Mouse (Mus musculus) monocyte, adult 2 months (primary cell): Measurements from ENCODE around the gene Oxnad1.
A peak's percentile ranks its signal among the peaks of the same experiment; 100 is the strongest.

ENCODE experiments used
- DNase-seq, 2 experiments: peaks; one replicate each; pipeline ENCODE4 v3.0.0; 2022; ENCODE audit warnings: low spot score in 2 of 2, low read depth in 1 of 2

The Oxnad1 gene

GRCm38 (mm10) chr14:32084761-32085485 lies at the start of gene Oxnad1:
Gene Oxnad1, plus strand, starts transcription at chr14:32085374.
- no peak for DNase-seq

DNA sequence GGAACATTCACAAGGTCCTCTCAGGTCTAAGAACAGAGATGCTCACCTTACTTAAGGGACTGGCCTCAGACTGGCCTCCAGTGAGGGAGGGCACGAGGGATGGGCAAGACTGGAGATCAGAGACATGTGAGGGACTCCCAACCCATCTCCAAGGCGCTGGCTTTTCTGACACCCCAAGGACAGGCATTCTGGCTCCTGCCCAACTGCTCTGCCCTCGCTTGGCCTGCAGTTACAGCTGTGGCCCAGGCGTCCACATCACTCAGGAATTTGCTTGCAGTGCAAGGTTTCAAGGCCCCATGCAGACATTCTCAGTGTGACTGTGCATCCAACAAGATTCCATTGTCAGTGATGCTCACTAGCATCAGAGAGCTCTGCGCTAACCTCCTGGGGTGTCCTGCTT lies 48.7 kb upstream of the Oxnad1 start:
- DNase-seq = no peak

GRCm38 (mm10) chr14:32037661-32038252 lies 47.4 kb upstream of the Oxnad1 start:
- DNase-seq = no peak

GRCm38 (mm10) chr14:32042108-32042507 lies 43.1 kb upstream of the Oxnad1 start:
- no peak for DNase-seq

DNA sequence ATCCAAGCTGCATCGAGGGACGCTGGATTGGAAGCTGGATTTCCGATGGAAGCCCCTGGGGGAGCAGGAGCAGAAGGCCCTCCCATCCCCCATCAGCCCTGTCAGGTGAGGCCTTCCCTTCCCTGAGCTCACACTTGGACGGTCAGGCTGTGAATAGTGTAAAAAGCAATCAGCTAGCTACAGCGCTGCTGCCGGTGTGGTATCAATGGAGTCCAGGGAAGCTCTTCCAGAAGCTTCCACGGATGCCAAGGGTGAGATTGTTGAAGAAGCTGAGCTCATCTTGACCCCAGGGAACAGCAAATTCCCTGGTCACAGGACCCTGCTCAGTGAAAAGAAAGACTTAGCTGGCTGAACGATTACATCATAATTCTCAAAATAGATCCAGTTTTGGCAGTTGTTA lies 38.8 kb upstream of the Oxnad1 start:
- DNase-seq = no peak

DNA sequence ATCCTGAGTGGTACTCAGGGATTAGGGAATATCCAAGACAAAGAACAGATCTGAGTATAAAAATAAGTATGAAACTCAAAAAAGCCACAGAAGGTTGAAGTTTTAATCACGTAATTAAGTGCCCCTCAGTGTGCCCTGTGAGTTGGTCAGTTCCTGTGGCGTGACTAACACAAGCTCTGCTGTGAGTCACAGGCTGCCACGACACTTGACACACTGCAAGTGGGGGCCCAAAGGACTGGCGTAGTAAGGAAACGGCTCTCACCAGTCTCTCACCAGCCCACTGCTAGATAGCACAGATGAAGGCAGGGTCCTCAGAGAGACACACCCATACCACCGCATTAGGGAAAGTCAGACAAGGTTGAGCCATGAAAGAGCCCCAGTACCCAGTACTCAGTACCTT lies 35.0 kb upstream of the Oxnad1 start:
- no peak for DNase-seq

DNA sequence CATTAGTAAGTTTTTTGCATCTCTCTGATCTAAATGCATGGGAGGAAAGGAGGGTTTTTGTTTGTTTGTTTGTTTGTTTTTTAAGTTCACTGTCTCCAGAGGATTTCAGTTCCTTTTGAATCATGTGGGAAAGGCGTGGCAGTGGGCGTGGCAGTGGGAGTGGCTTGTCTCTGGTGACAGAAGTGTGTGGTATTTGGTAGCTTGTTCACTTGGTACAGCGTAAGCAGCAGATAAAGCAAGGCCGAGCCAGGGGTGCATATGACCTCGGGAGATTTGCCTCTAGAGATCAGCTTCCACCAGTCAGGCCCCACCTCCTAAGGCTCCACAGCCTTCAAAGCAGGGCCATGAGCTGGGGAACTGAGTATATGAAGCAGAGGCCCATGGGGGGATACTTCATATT lies 31.3 kb upstream of the Oxnad1 start:
- no peak for DNase-seq

DNA sequence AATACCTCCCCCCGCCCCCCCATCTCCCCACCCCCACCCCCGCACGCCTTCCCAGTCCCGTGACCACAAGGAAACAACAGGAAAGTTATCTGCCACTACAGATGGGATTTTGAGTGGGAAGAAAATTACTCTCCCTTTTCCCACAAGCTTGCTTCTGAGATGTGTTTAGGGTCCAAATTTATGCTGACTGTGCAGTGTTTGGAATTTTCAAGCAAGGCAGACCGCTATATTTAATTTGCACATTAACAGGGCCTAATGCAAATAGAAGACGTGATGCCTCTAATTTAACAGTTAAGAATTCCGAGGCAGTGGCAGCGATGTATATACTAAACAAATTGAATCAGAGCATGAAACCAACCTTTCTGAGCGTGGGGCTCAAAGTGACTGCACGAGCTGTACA lies 30.4 kb upstream of the Oxnad1 start:
- DNase-seq = no peak

DNA sequence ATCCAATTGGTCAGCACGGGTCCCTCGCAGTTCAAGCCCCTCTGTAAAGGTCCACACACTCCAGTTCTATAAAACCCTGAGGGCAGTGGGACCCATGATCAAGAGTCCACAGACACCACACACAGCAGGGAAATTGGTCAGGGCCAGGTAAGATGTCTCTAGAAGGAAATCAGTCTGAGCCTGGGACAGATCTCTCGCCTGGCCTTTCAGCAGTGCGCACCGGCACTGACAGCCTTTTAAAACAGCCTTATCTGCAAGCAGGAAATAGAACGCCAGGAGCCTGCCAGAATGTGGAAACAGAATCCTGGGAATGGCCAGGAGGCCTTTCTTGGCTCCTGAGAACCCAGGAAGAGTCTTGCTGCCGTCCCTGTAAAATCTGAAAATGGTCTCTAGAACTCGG lies 29.4 kb upstream of the Oxnad1 start:
- no peak for DNase-seq

DNA sequence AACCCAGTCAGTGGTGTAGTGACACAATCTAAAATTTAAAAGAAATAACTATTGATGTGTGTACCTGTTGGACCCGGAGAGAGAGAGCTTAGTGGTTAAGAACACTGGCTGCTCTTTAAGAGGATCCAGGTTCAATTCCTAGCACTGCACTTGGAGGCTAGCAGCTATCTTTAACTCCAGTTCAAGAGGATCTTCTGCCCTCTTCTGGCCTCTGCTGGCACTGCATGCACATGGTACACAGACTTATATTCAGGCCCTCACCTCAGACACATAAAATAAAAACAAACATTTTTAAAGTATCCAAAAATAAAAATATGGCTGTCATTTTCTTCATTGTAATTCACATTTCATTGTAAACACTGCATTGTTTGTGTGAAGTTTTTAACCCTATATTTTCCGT lies 28.5 kb upstream of the Oxnad1 start:
- DNase-seq = no peak

- no peak for DNase-seq
These were observed 27.5 kb upstream of the Oxnad1 start for GRCm38 (mm10) chr14:32057664-32058063.

GRCm38 (mm10) chr14:32061398-32061797 lies 23.8 kb upstream of the Oxnad1 start:
- no peak for DNase-seq

DNA sequence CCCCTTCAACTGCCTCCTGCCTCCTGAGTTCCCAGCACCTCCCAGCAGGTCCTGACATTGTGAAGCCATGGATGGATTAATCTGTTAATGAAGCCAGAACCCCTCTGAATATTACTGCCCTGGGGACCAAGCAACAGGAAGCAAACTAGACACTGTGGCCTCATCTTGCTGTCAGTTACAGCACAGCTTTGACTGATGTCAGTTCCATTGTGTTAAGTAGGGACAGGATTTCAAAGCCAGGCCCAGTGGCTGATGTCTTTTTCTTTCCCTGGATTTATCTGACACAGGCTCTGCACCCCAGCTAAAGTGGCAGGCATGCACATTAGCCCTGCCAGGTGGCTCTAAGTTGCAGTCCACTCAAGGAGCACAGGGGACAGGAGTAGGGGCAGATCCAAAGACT lies 12.4 kb upstream of the Oxnad1 start:
- DNase-seq = no peak

DNA sequence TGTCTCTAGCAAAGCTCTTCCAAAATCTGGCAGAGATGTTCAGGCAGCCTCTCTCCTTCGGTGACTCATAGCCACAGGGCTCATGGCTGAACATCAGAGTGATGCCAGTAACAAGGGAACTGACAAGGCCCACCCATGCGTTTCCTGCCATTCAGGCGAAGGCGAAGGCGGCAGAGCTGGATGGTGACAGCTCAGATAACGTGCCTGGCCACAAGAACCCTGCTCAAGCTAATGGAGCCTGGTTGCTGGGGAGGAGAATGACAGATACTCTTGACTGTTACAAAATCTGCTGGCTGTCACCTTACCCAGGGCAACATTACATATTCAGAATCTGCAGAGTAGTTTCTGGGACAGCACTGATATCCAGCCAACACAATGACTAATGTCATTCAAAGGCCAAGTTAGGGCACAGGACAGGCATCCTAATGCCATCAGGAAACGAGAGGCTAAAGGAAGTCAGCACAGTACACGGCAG lies 11.9 kb upstream of the Oxnad1 start:
- no peak for DNase-seq

DNA sequence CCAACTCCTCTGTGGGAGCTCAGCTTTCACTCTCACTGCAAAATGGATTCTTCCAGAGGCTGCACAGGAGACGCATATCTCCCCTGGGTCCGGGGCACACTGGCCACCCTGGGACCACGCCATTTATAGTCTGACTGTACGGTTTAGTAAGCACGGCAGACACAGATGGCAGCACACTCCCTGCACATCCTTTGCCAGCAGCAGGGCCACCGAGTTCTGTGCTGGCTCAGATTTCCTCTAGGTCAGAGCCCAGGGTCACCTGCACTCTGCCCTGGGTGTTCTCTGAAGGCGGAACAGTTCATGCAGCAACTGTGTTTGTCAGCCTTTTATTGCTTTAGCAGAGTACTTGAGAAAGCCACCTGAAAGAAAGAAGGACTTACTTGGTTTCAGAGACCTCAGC lies 11.3 kb upstream of the Oxnad1 start:
- DNase-seq = no peak

GRCm38 (mm10) chr14:32076896-32077575 lies 8.1 kb upstream of the Oxnad1 start:
- peak in 1 of 2 experiments; percentile 17 for DNase-seq

- no peak for DNase-seq
These were observed 4.1 kb upstream of the Oxnad1 start for GRCm38 (mm10) chr14:32081026-32081425.

- no peak for DNase-seq
These were observed 2.3 kb upstream of the Oxnad1 start for GRCm38 (mm10) chr14:32082891-32083290.

DNA sequence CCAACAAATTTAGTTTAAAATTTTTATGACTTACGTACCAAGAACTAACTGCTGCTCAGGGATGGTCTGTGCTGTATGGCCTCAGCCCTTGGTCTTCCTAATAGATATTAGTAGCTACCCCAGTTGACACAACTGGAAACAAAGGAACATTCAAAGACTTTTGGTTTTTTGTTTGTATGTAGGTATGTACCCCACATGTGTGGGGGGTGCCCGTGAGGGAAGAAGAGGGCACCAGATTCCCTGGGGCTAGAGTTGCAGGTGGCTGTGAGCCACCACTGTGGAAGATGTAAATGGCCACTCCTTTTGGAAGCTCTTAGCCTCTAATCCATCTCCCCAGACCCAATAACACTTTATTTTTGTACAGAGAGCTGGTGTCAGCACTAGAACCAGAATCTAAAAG lies 1.7 kb upstream of the Oxnad1 start:
- DNase-seq = no peak

GRCm38 (mm10) chr14:32085486-32086201 lies 470 bp downstream of the Oxnad1 start, which contains the start of gene Dph3:
Gene Dph3, minus strand, starts transcription at chr14:32085729.
- DNase-seq = peak; percentile 97 to 99

DNA sequence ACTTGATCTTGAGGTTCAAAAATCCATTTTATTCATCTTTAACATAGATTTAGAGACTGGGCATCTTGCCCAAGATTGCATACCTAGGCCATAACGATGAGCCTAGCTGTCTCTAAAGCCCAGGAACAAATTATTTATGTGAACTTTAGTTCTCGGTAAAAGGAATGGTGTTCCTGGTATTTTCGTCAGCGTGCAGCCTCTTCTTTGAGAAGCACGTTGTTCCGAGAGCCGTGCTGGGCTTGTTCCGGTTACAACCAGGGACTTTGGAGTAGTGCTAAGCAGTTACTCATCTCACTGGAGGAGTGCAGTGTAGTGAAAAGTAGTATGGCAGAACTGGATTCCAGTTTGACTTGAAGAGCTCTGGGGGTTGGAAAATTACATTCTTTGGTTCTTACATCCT lies 1.1 kb downstream of the Oxnad1 start:
- no peak for DNase-seq
